Mouse (Mus musculus) mesoderm, embryonic 11.5 days (tissue): ENCODE measurements around the gene Fam57b.

Source experiments
- DNase-seq: peaks from one replicate; pipeline ENCODE4 v3.0.0-alpha.2; 2012; ENCODE audit warnings: low read depth, low spot score

The Fam57b gene

GRCm38 (mm10) chr7:126823940-126824339 lies 26.5 kb downstream of the Fam57b start:
- no peak for DNase-seq

- no peak for DNase-seq
Measured at GRCm38 (mm10) chr7:126825403-126825802, 27.9 kb downstream of the Fam57b start.

GRCm38 (mm10) chr7:126825952-126826351 lies 28.5 kb downstream of the Fam57b start:
- DNase-seq, result no peak

- DNase-seq, result no peak
Measured at GRCm38 (mm10) chr7:126831539-126831938, 34.1 kb downstream of the Fam57b start, which contains the start of gene 4930451I11Rik. TSS of gene 4930451I11Rik (minus strand) at chr7:126831639.

- peak; percentile 84 for DNase-seq
Measured at GRCm38 (mm10) chr7:126832036-126832598, 34.6 kb downstream of the Fam57b start.

- no peak for DNase-seq
Measured at GRCm38 (mm10) chr7:126833294-126833693, 35.8 kb downstream of the Fam57b start.

- DNase-seq, result no peak
Measured at GRCm38 (mm10) chr7:126843276-126843675, 45.8 kb downstream of the Fam57b start.

- no peak for DNase-seq
Measured at GRCm38 (mm10) chr7:126845516-126845915, 48.0 kb downstream of the Fam57b start.

GRCm38 (mm10) chr7:126847116-126847420 lies 49.6 kb downstream of the Fam57b start, which contains the start of gene Doc2a:
TSS of gene Doc2a (plus strand) at chr7:126847416.
- no peak for DNase-seq

GRCm38 (mm10) chr7:126847421-126848398 lies 50.2 kb downstream of the Fam57b start:
- peak; percentile 65 for DNase-seq

- no peak for DNase-seq
Measured at GRCm38 (mm10) chr7:126848794-126849193, 51.3 kb downstream of the Fam57b start.

GRCm38 (mm10) chr7:126850161-126850560 lies 52.7 kb downstream of the Fam57b start:
- DNase-seq, result no peak

- DNase-seq, result no peak
Measured at GRCm38 (mm10) chr7:126851192-126851591, 53.7 kb downstream of the Fam57b start.

GRCm38 (mm10) chr7:126853454-126853853 lies 56.0 kb downstream of the Fam57b start:
- no peak for DNase-seq

- DNase-seq, result no peak
Measured at GRCm38 (mm10) chr7:126855641-126856040, 58.2 kb downstream of the Fam57b start.

GRCm38 (mm10) chr7:126856741-126857420 lies 59.4 kb downstream of the Fam57b start:
- DNase-seq, result no peak

GRCm38 (mm10) chr7:126860987-126861386 lies 63.5 kb downstream of the Fam57b start:
- DNase-seq, result no peak

GRCm38 (mm10) chr7:126861429-126862130 lies 64.1 kb downstream of the Fam57b start, which contains the start of gene Hirip3:
TSS of gene Hirip3 (plus strand) at chr7:126861972.
- peak; percentile 95 for DNase-seq

- peak; percentile 97 for DNase-seq
Measured at GRCm38 (mm10) chr7:126862147-126862784, 64.8 kb downstream of the Fam57b start, which contains the start of gene Ino80e. TSS of gene Ino80e (minus strand) at chr7:126862377.

GRCm38 (mm10) chr7:126863791-126864190 lies 66.3 kb downstream of the Fam57b start:
- DNase-seq, result no peak

- DNase-seq, result no peak
Measured at GRCm38 (mm10) chr7:126867534-126867933, 70.1 kb downstream of the Fam57b start.
